Mouse (Mus musculus) kidney, embryonic 16.5 days (tissue): ENCODE results near the gene Nphs2. TPM values are rescaled to one million over a fixed set of nuclear protein-coding genes. Genes with fewer than 3 reads are reported as not detected.
"Not testable (repeated sequence)": the region's sequence is repeated elsewhere in the genome, so short reads cannot be mapped to it uniquely, and the experiment has no call there.

Experiments used
- ATAC-seq: fragments of 200-750 bp; cut with Nextera tagmentation; 2 replicates; pipeline ENCODE4 v1.8.0; 2017; ENCODE audit warnings: moderate TSS enrichment; ENCODE audit not compliant: low FRiP score, low TSS enrichment
- H3K27ac ChIP-seq: fragments of 300-500 bp; sonication (generic); 2 replicates; pipeline ENCODE4 v1.5.1; 2014; ENCODE audit warnings: low read length
- H3K27me3 ChIP-seq: fragments of 300-500 bp; sonication (generic); 2 replicates; pipeline ENCODE4 v1.6.1; 2014; ENCODE audit warnings: low read length, control low read depth, mixed read lengths; ENCODE audit not compliant: insufficient read depth
- H3K36me3 ChIP-seq: fragments of 300-500 bp; sonication (generic); 2 replicates; pipeline ENCODE4 v1.6.1; 2014; ENCODE audit warnings: low read length, control low read depth, mixed read lengths; ENCODE audit not compliant: insufficient read depth
- H3K4me1 ChIP-seq: fragments of 300-500 bp; sonication (generic); 2 replicates; pipeline ENCODE4 v1.6.1; 2014; ENCODE audit warnings: low read length, control low read depth, mixed read lengths; ENCODE audit not compliant: insufficient read depth
- H3K4me2 ChIP-seq: fragments of 300-500 bp; sonication (generic); replicated peaks from 2 replicates; pipeline ENCODE4 v1.6.1; 2014; ENCODE audit warnings: low read depth, low read length
- H3K4me3 ChIP-seq: fragments of 300-500 bp; sonication (generic); 2 replicates; pipeline ENCODE4 v1.5.1; 2014; ENCODE audit warnings: mild to moderate bottlenecking, low read length
- H3K9ac ChIP-seq: fragments of 300-500 bp; sonication (generic); replicated peaks from 2 replicates; pipeline ENCODE4 v1.6.1; 2014; ENCODE audit warnings: low read length
- H3K9me3 ChIP-seq: fragments of 300-500 bp; sonication (generic); 2 replicates; pipeline ENCODE4 v1.6.1; 2016; ENCODE audit warnings: low read length, control low read depth
- WGBS: fragments of 180-500 bp; shearing (Covaris S2); extraction: QIAGEN DNeasy Blood & Tissue Kit; methylation state at CpG from one replicate; pipeline ENCODE4 v1.1.7; 2014; 5-methylcytosine and 5-hydroxymethylcytosine counted together
- polyA plus RNA-seq: library from polyadenylated mRNA; unstranded; fragments of >200 nt; fragmentation: Nextera tagmentation; extraction: Ambion mirVana; gene quantifications from 2 replicates; pipeline ENCODE4 v1.2.1, GENCODE M21; 2015

Nphs2 gene
- polyA plus RNA-seq = 45.4 and 53.3 TPM in 2 replicates

- Histone ChIP-seq H3K9me3 (no peaks in the 10 kb centered on the region), H3K4me1 (peaks cover 3% of the 10 kb centered on the region; the same call in 1 of the 2 replicates), H3K36me3 (no peaks in the 10 kb centered on the region), H3K27me3 (peaks cover 43% of the 10 kb centered on the region), H3K4me2 (peak within 1 kb of the TSS; percentile 52), H3K4me3 (peak within 1 kb of the TSS; percentile 38), H3K27ac (no peak within 1 kb of the TSS), H3K9ac (no peak within 1 kb of the TSS; the same call in 1 of the 2 replicates)
- 4% methylated on average over 29 of the region's 29 CpGs for WGBS
- ATAC-seq = no peak
These were observed at the start of gene Nphs2 for GRCm38 (mm10) chr1:156310630-156311029. Gene Nphs2, plus strand, starts transcription at chr1:156310727.

- H3K27me3 ChIP-seq = no peaks in the 10 kb centered on the region
- no peak overlapping the region for H3K9ac ChIP-seq
- no peak for ATAC-seq
- H3K9me3 ChIP-seq = no peaks in the 10 kb centered on the region
- H3K4me3 ChIP-seq = no peak overlapping the region
- H3K4me2 ChIP-seq = no peak overlapping the region
- WGBS = 49% methylated on average over 2 of the region's 2 CpGs
- no peaks in the 10 kb centered on the region for H3K36me3 ChIP-seq
- no peaks in the 10 kb centered on the region for H3K4me1 ChIP-seq
- no peak overlapping the region for H3K27ac ChIP-seq
These were observed 47.2 kb upstream of the Nphs2 start for GRCm38 (mm10) chr1:156263352-156263751.

- Histone ChIP-seq H3K36me3 (no peaks in the 10 kb centered on the region), H3K4me1 (no peaks in the 10 kb centered on the region), H3K4me2 (no peak overlapping the region), H3K9me3 (no peaks in the 10 kb centered on the region), H3K9ac (no peak overlapping the region), H3K27me3 (no peaks in the 10 kb centered on the region), H3K4me3 (no peak overlapping the region), H3K27ac (no peak overlapping the region)
- WGBS = 84% methylated on average over 8 of the region's 8 CpGs
- no peak for ATAC-seq
These were observed 46.6 kb upstream of the Nphs2 start for GRCm38 (mm10) chr1:156263946-156264345.

GRCm38 (mm10) chr1:156268546-156268945, 42.0 kb upstream of the Nphs2 start:
- H3K4me2 ChIP-seq, ATAC-seq, H3K9me3 ChIP-seq, H3K27ac ChIP-seq, H3K36me3 ChIP-seq, H3K4me3 ChIP-seq, H3K9ac ChIP-seq, H3K27me3 ChIP-seq, H3K4me1 ChIP-seq: not testable (repeated sequence)
- WGBS = 41% methylated on average over 3 of the region's 3 CpGs

- Histone ChIP-seq H3K4me1 (no peaks in the 10 kb centered on the region), H3K27me3 (no peaks in the 10 kb centered on the region), H3K36me3 (no peaks in the 10 kb centered on the region), H3K27ac (no peak overlapping the region), H3K4me3 (no peak overlapping the region), H3K9me3 (no peaks in the 10 kb centered on the region), H3K9ac (no peak overlapping the region), H3K4me2 (no peak overlapping the region)
- 76% methylated on average over 9 of the region's 9 CpGs for WGBS
- no peak for ATAC-seq
These were observed 40.1 kb upstream of the Nphs2 start for GRCm38 (mm10) chr1:156270471-156270870.

GRCm38 (mm10) chr1:156271654-156272053, 38.9 kb upstream of the Nphs2 start:
- Histone ChIP-seq H3K4me2 (no peak overlapping the region), H3K36me3 (no peaks in the 10 kb centered on the region), H3K27me3 (no peaks in the 10 kb centered on the region), H3K9ac (no peak overlapping the region), H3K4me3 (no peak overlapping the region), H3K9me3 (no peaks in the 10 kb centered on the region), H3K4me1 (no peaks in the 10 kb centered on the region), H3K27ac (no peak overlapping the region)
- 58% methylated on average over 5 of the region's 5 CpGs for WGBS
- no peak for ATAC-seq

- ATAC-seq = no peak
- H3K9ac ChIP-seq = no peak overlapping the region
- no peaks in the 10 kb centered on the region for H3K4me1 ChIP-seq
- no peaks in the 10 kb centered on the region for H3K9me3 ChIP-seq
- no peaks in the 10 kb centered on the region for H3K27me3 ChIP-seq
- H3K27ac ChIP-seq = no peak overlapping the region
- WGBS = 58% methylated on average over 7 of the region's 7 CpGs
- no peaks in the 10 kb centered on the region for H3K36me3 ChIP-seq
- no peak overlapping the region for H3K4me2 ChIP-seq
- H3K4me3 ChIP-seq = no peak overlapping the region
These were observed 36.9 kb upstream of the Nphs2 start for GRCm38 (mm10) chr1:156273647-156274046.

- no peak for ATAC-seq
- no peaks in the 10 kb centered on the region for H3K9me3 ChIP-seq
- WGBS = 84% methylated on average over 7 of the region's 7 CpGs
- H3K4me2 ChIP-seq = no peak overlapping the region
- no peak overlapping the region for H3K4me3 ChIP-seq
- H3K36me3 ChIP-seq = no peaks in the 10 kb centered on the region
- no peaks in the 10 kb centered on the region for H3K4me1 ChIP-seq
- no peak overlapping the region for H3K9ac ChIP-seq
- no peak overlapping the region for H3K27ac ChIP-seq
- H3K27me3 ChIP-seq = no peaks in the 10 kb centered on the region
These were observed 30.4 kb upstream of the Nphs2 start for GRCm38 (mm10) chr1:156280131-156280530.

- no peak overlapping the region for H3K27ac ChIP-seq
- no peak overlapping the region for H3K4me3 ChIP-seq
- H3K27me3 ChIP-seq = no peaks in the 10 kb centered on the region
- no peak overlapping the region for H3K4me2 ChIP-seq
- H3K9me3 ChIP-seq = no peaks in the 10 kb centered on the region
- H3K36me3 ChIP-seq = no peaks in the 10 kb centered on the region
- whole genome bisulfite sequencing = 74% methylated on average over 10 of the region's 10 CpGs
- H3K4me1 ChIP-seq = no peaks in the 10 kb centered on the region
- no peak for ATAC-seq
- no peak overlapping the region for H3K9ac ChIP-seq
These were observed 26.3 kb upstream of the Nphs2 start for GRCm38 (mm10) chr1:156284207-156284606.

- Histone ChIP-seq H3K27ac (no peak overlapping the region), H3K4me2 (no peak overlapping the region), H3K4me3 (no peak overlapping the region), H3K9ac (no peak overlapping the region), H3K9me3 (no peaks in the 10 kb centered on the region), H3K4me1 (no peaks in the 10 kb centered on the region), H3K27me3 (no peaks in the 10 kb centered on the region), H3K36me3 (no peaks in the 10 kb centered on the region)
- ATAC-seq = no peak
- WGBS = 42% methylated on average over 9 of the region's 9 CpGs
These were observed 25.5 kb upstream of the Nphs2 start for GRCm38 (mm10) chr1:156284851-156285540.
